Mouse (Mus musculus) ES-E14 (cell line): ENCODE measurements at regions not wholly inside any gene's neighbourhood (a gene's known extent, or its start where the extent isn't known, plus 50 kb on each side); places are given as distances from the start of the nearest gene placed in this dataset.
A peak's percentile ranks its signal among the peaks of the same experiment; 100 is the strongest.

Source experiments
- DNase-seq: peaks from one replicate; pipeline ENCODE4 v3.0.0-alpha.2; 2013; ENCODE audit warnings: low read depth, low spot score
- H3K27ac ChIP-seq: 2 replicates; pipeline ENCODE4 v1.5.1; 2012; ENCODE audit warnings: low read depth, mild to moderate bottlenecking, low read length, moderate library complexity, mixed read lengths; ENCODE audit not compliant: poor library complexity, insufficient read depth, severe bottlenecking
- H3K36me3 ChIP-seq: 2 replicates; pipeline ENCODE4 v1.6.1; 2012; ENCODE audit warnings: mild to moderate bottlenecking, low read length, moderate library complexity, mixed read lengths; ENCODE audit not compliant: control insufficient read depth, poor library complexity, insufficient read depth, severe bottlenecking
- H3K4me1 ChIP-seq, 2 experiments: fragments of 150-350 bp in 1 of 2; sonication (generic) in 1 of 2; 2 replicates each; pipeline ENCODE4 v1.6.1; 2012; ENCODE audit warnings: low read length in 2 of 2, mild to moderate bottlenecking in 1 of 2, mixed read lengths in 1 of 2; ENCODE audit not compliant: control insufficient read depth in 2 of 2, insufficient read depth in 2 of 2, poor library complexity in 1 of 2
- H3K4me3 ChIP-seq, 2 experiments: fragments of 150-350 bp in 1 of 2; sonication (generic) in 1 of 2; 2 replicates each; pipeline ENCODE4 v1.5.1; 2012; ENCODE audit warnings: low read length in 2 of 2, low read depth in 1 of 2, mild to moderate bottlenecking in 1 of 2, mixed read lengths in 1 of 2; ENCODE audit not compliant: insufficient read depth in 1 of 2, poor library complexity in 1 of 2, severe bottlenecking in 1 of 2
- H3K9ac ChIP-seq: 2 replicates; pipeline ENCODE4 v1.6.1; 2012; ENCODE audit warnings: low read depth, mild to moderate bottlenecking, low read length, mixed read lengths; ENCODE audit not compliant: poor library complexity, insufficient read depth, severe bottlenecking
- H3K9me3 ChIP-seq: fragments of 150-350 bp; sonication (generic); 2 replicates; pipeline ENCODE4 v1.6.1; 2012; ENCODE audit warnings: low read depth, mild to moderate bottlenecking, low read length; ENCODE audit not compliant: control insufficient read depth, insufficient read depth
- CHD2 ChIP-seq: IDR thresholded peaks from 2 replicates; pipeline ENCODE4 v1.6.1; 2014; ENCODE audit warnings: mild to moderate bottlenecking, low read depth, low read length, inconsistent platforms
- HCFC1 ChIP-seq: IDR thresholded peaks from 2 replicates; pipeline ENCODE4 v1.6.1; 2012; ENCODE audit warnings: low read length, inconsistent platforms, borderline replicate concordance; ENCODE audit not compliant: insufficient read depth
- MAFK ChIP-seq: IDR thresholded peaks from 2 replicates; pipeline ENCODE4 v1.6.1; 2014; ENCODE audit warnings: mild to moderate bottlenecking, low read depth, low read length, inconsistent platforms; ENCODE audit not compliant: insufficient read depth
- ZC3H11A ChIP-seq: IDR thresholded peaks from 2 replicates; pipeline ENCODE4 v1.6.1; 2012; ENCODE audit warnings: low read depth, mild to moderate bottlenecking, inconsistent platforms, low read length, borderline replicate concordance
- ZNF384 ChIP-seq: IDR thresholded peaks from 2 replicates; pipeline ENCODE4 v1.6.1; 2012; ENCODE audit warnings: low read depth, low read length, inconsistent platforms
- in situ Hi-C, 2 experiments: fragments of 600-800 bp; cut with MboI; formaldehyde crosslinking; loops; one replicate each; pipeline ENCODE4 v1.15.1; 2025; ENCODE audit warnings: low sequenced_read_pairs in 2 of 2, inconsistent platforms in 1 of 2; ENCODE audit not compliant: unreplicated experiment in 2 of 2

- in situ Hi-C loops = no loop called here
- peak; percentile 98 for TF ChIP-seq MAFK
- no peak for TF ChIP-seq CHD2
- H3K9ac ChIP-seq = no peak overlapping the region
These were observed 277.6 kb downstream of the 3100002H09Rik start for GRCm38 (mm10) chr4:124332974-124333373.

GRCm38 (mm10) chr4:124332416-124332815, 278.2 kb downstream of the 3100002H09Rik start:
- H3K27ac ChIP-seq = no peak overlapping the region
- peaks cover 0 to 4% of the 10 kb centered on the region in 2 experiments; a peak in 1 of 4 replicates for H3K4me1 ChIP-seq
- H3K36me3 ChIP-seq = no peaks in the 10 kb centered on the region
- no peak for TF ChIP-seq MAFK
- TF ChIP-seq HCFC1 = no peak
- no peak for TF ChIP-seq ZNF384
- no peak for TF ChIP-seq CHD2
- no peak for TF ChIP-seq ZC3H11A
- DNase-seq = no peak
- no peaks in the 10 kb centered on the region for H3K9me3 ChIP-seq
- peak overlapping the region in 1 of 2 experiments; percentile 31; a peak in 1 of 4 replicates for H3K4me3 ChIP-seq
- in situ Hi-C loops = no loop called here
- no peak overlapping the region for H3K9ac ChIP-seq

More at GRCm38 (mm10) chr4:124332974-124333373, 277.6 kb downstream of the 3100002H09Rik start:
- H3K36me3 ChIP-seq = no peaks in the 10 kb centered on the region
- no peaks in the 10 kb centered on the region for H3K9me3 ChIP-seq
- no peak overlapping the region for H3K27ac ChIP-seq
- no peak overlapping the region for H3K4me3 ChIP-seq
- DNase-seq = peak; percentile 27
- peaks cover 0 to 4% of the 10 kb centered on the region in 2 experiments; a peak in 1 of 4 replicates for H3K4me1 ChIP-seq

GRCm38 (mm10) chr4:124329107-124329771, 281.4 kb downstream of the 3100002H09Rik start:
- TF ChIP-seq MAFK (no peak), CHD2 (no peak), ZNF384 (no peak), HCFC1 (no peak), ZC3H11A (no peak)
- H3K4me3 ChIP-seq = no peak overlapping the region
- in situ Hi-C loops = no loop called here
- H3K9me3 ChIP-seq = no peaks in the 10 kb centered on the region
- no peak overlapping the region for H3K9ac ChIP-seq
- no peak overlapping the region for H3K27ac ChIP-seq
- H3K36me3 ChIP-seq = no peaks in the 10 kb centered on the region
- H3K4me1 ChIP-seq = peaks cover 0 to 4% of the 10 kb centered on the region in 2 experiments; a peak in 1 of 4 replicates
- no peak for DNase-seq

DNA sequence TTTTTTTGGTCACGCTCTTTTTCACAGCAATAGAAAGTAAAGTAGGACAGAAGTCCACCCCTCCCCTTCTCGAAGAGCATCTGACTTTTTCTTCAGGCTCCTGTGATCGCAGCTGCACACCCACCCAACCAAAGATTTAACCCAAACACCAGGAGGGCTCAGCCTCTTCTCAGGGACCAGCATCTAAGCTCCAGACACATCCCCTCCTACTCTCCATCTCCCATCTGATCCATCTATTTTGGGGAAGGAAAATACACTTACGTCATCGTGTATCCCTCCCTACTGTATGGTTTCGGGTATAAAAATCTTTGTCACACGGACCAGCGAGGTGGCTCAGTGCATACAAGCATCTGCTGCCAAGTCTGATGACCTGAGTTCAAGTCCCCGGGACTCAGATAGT, 284.3 kb downstream of the 3100002H09Rik start:
- Histone ChIP-seq H3K27ac (no peak overlapping the region), H3K4me1 (no peaks in the 10 kb centered on the region), H3K4me3 (no peak overlapping the region), H3K36me3 (no peaks in the 10 kb centered on the region), H3K9ac (no peak overlapping the region), H3K9me3 (no peaks in the 10 kb centered on the region)
- TF ChIP-seq ZNF384 (no peak), ZC3H11A (no peak), MAFK (no peak), CHD2 (no peak), HCFC1 (no peak)
- in situ Hi-C loops = no loop called here
- DNase-seq = no peak

DNA sequence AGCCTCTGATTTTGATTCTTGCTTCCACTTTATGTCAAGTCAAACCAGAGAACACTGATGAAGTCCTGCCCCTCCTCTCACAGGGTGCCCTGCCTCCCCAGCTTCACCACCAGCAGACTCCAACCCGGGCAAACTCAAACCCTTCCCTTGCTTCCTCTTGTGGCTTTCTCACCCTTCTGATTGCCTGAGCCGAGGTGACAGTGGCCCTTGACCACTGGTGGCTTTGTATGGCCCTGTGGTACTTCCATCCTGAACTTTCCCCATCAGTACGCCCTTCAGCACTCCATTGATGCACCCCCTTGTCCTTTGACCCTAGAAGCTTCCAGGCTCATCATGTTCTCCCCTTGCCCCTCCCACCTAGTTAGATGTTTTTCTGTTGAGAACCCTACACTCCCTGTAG, 287.0 kb downstream of the 3100002H09Rik start:
- DNase-seq = no peak
- Histone ChIP-seq H3K9ac (no peak overlapping the region), H3K4me3 (no peak overlapping the region), H3K36me3 (no peaks in the 10 kb centered on the region), H3K4me1 (no peaks in the 10 kb centered on the region), H3K9me3 (no peaks in the 10 kb centered on the region), H3K27ac (no peak overlapping the region)
- TF ChIP-seq CHD2 (no peak), ZNF384 (no peak), MAFK (no peak)
- in situ Hi-C loops = no loop called here
